ENCODE assay signal across 9 mouse cellular contexts in genomic region chr10:3630763-3631223, GRCm38 (mm10).
DNase-seq lines count a peak whose midpoint lies in the region; ATAC-seq and TF ChIP-seq lines count a peak whose summit lies in the region.
"Had no signal": no experiment of that assay in that cellular context is flagged by ENCODE, and none has a peak within 500 bp of the region (broad histone marks: within the 10 kb centered on the region; RNA-seq: fewer than 3 reads in every experiment).

No protein-coding gene starts in this region.

- H3K9me3 ChIP-seq in forebrain, embryonic 10.5 days, result no peaks in the 10 kb centered on the region
- no peaks in the 10 kb centered on the region for H3K9me3 ChIP-seq in forebrain, embryonic 11.5 days (ENCODE audit: control insufficient read depth, low read length)
- H3K9me3 ChIP-seq: neural tube, embryonic 12.5 days had no signal

- no peak overlapping the region for H3K9ac ChIP-seq in forebrain, embryonic 11.5 days (ENCODE audit: low read length)
- H3K9ac ChIP-seq: neural tube, embryonic 12.5 days had no signal

- H3K4me2 ChIP-seq in forebrain, embryonic 11.5 days (ENCODE audit: low read depth, low read length, severe bottlenecking), result no peak overlapping the region
- H3K4me2 ChIP-seq: neural tube, embryonic 12.5 days had no signal

- H3K4me3 ChIP-seq in forebrain, embryonic 10.5 days, result no peak overlapping the region
- H3K4me3 ChIP-seq in forebrain, embryonic 11.5 days (ENCODE audit: low read depth, low read length), result no peak overlapping the region
- no peak overlapping the region for H3K4me3 ChIP-seq in layer of hippocampus, adult 2 months
- H3K4me3 ChIP-seq: neural tube, embryonic 12.5 days had no signal

- H3K36me3 ChIP-seq in forebrain, embryonic 10.5 days (replicated peaks), result no peaks in the 10 kb centered on the region
- no peaks in the 10 kb centered on the region for H3K36me3 ChIP-seq in forebrain, embryonic 11.5 days (ENCODE audit: control insufficient read depth, insufficient read depth, low read length)
- H3K36me3 ChIP-seq: neural tube, embryonic 12.5 days had no signal

- H3K4me1 ChIP-seq in forebrain, embryonic 10.5 days, result peaks cover 14% of the 10 kb centered on the region
- no peaks in the 10 kb centered on the region for H3K4me1 ChIP-seq in forebrain, embryonic 11.5 days (replicated peaks; ENCODE audit: control insufficient read depth, insufficient read depth, low read length)
- H3K4me1 ChIP-seq: neural tube, embryonic 12.5 days had no signal

- TF ChIP-seq CTCF in layer of hippocampus, adult 2 months (conservative IDR thresholded peaks at IDR 0.05), result no peak

- ATAC-seq in forebrain, embryonic 11.5 days (replicated peaks; ENCODE audit: low FRiP score), result no peak

- no peaks in the 10 kb centered on the region for H3K27me3 ChIP-seq in forebrain, embryonic 10.5 days (ENCODE audit: poor library complexity, severe bottlenecking)
- H3K27me3 ChIP-seq in forebrain, embryonic 11.5 days (ENCODE audit: control insufficient read depth, insufficient read depth, low read length), result no peaks in the 10 kb centered on the region
- H3K27me3 ChIP-seq: neural tube, embryonic 12.5 days had no signal

- 60% methylated on average over 5 of the region's 5 CpGs for WGBS in forebrain, embryonic 10.5 days
- 57% methylated on average over 5 of the region's 5 CpGs for WGBS in forebrain, embryonic 11.5 days

- intact Hi-C loops in gastrocnemius, postnatal 14 days (cut with DNase I; ENCODE audit: low total_unique reads), result no loop called here

- no peak for DNase-seq in forebrain, embryonic 10.5 days (ENCODE audit: extremely low spot score, low spot score)
- DNase-seq in forebrain, embryonic 11.5 days (ENCODE audit: low spot score), result no peak
- DNase-seq in gastrocnemius, postnatal 14 days, result peak; percentile 7
- DNase-seq in kidney, adult 18-20 months, result peak; percentile 44
- peak; percentile 23 for DNase-seq in lung, postnatal 14 days
- DNase-seq in layer of hippocampus, postnatal 14 days (ENCODE audit: low spot score in 2 of 2), result no peak
- DNase-seq in right cerebral cortex, postnatal 10 days (ENCODE audit: low spot score in 2 of 2), result no peak
- no peak for DNase-seq in layer of hippocampus, adult 2 months (ENCODE audit: low spot score in 2 of 2)

- H3K27ac ChIP-seq in forebrain, embryonic 10.5 days, result 0 out of 2 replicates have a peak overlapping the region, but pooled peaks have one; percentile 40
- no peak overlapping the region for H3K27ac ChIP-seq in forebrain, embryonic 11.5 days (ENCODE audit: low read depth, low read length)
- H3K27ac ChIP-seq in layer of hippocampus, adult 2 months, result no peak overlapping the region
- H3K27ac ChIP-seq: neural tube, embryonic 12.5 days had no signal

Comparison
In these comparisons a context has a peak if more than half of its experiments do, and no peak if none do; other contexts are left out.
1. DNase-seq: peak in gastrocnemius, postnatal 14 days (single experiment), kidney, adult 18-20 months (single experiment) and lung, postnatal 14 days (single experiment); none in forebrain, embryonic 10.5 days (single experiment), forebrain, embryonic 11.5 days (single experiment), layer of hippocampus, postnatal 14 days (0 of 2), right cerebral cortex, postnatal 10 days (0 of 2) and layer of hippocampus, adult 2 months (0 of 2).